Mouse (Mus musculus) myocyte (in vitro differentiated cells): ENCODE data around the gene 1700066M21Rik.

Source experiments
- E2F4 ChIP-seq: IDR thresholded peaks from one replicate; pipeline ENCODE4 v1.6.1; 2011; ENCODE audit warnings: mild to moderate bottlenecking, control low read depth, moderate library complexity; ENCODE audit not compliant: insufficient read depth
- MAX ChIP-seq: IDR thresholded peaks from one replicate; pipeline ENCODE4 v1.6.1; 2011; ENCODE audit warnings: low read depth, mild to moderate bottlenecking, control low read depth
- MYOD1 ChIP-seq, 3 experiments: IDR thresholded peaks; one replicate each; pipeline ENCODE4 v1.6.1; 2011; ENCODE audit warnings: control low read depth in 2 of 3, low read depth in 2 of 3, mild to moderate bottlenecking in 2 of 3, moderate library complexity in 1 of 3; ENCODE audit not compliant: insufficient read length in 2 of 3, control insufficient read depth in 1 of 3
- MYOG ChIP-seq, 3 experiments: IDR thresholded peaks; one replicate each; pipeline ENCODE4 v1.6.1; 2011; ENCODE audit warnings: control low read depth in 2 of 3, low read depth in 2 of 3, mild to moderate bottlenecking in 2 of 3; ENCODE audit not compliant: insufficient read length in 2 of 3, control insufficient read depth in 1 of 3, insufficient read depth in 1 of 3
- POLR2A ChIP-seq: IDR thresholded peaks from one replicate; pipeline ENCODE4 v1.6.1; 2011; ENCODE audit warnings: low read depth, mild to moderate bottlenecking, control low read depth, moderate library complexity; ENCODE audit not compliant: insufficient read length
- POLR2AphosphoS2 ChIP-seq: IDR thresholded peaks from one replicate; pipeline ENCODE4 v1.6.1; 2011; ENCODE audit warnings: low read depth, control low read depth; ENCODE audit not compliant: insufficient read length
- SRF ChIP-seq: IDR thresholded peaks from one replicate; pipeline ENCODE4 v1.6.1; 2011; ENCODE audit warnings: low read depth; ENCODE audit not compliant: control insufficient read depth, insufficient read length

DNA sequence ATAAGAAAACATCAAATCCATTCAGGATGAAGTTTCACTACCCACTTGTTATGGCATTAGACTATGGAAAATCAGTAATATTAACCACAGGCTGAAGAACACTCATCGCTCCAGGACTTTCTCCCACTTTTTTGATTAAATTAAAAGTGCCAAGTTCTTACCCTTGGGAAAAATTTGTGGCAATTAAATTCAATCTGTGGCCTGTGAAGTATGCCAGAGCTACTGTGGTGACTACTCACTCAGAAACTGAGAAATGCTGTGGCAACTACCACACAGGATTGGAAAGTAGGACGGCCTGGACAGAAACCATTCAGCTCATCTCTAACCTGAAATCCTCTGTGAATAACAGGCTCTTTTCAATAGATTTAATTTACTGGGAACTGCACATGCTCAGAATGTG is 22.9 kb downstream of the 1700066M21Rik start:
- no peak for TF ChIP-seq MAX
- TF ChIP-seq POLR2A: no peak
- no peak for TF ChIP-seq MYOD1 (IDR thresholded peaks at IDR 0.05; ENCODE audit: control insufficient read depth in 1 of 3, insufficient read length in 2 of 3, low read depth in 2 of 3)
- no peak for TF ChIP-seq POLR2AphosphoS2
- no peak for TF ChIP-seq MYOG (IDR thresholded peaks at IDR 0.05; ENCODE audit: control insufficient read depth in 1 of 3, insufficient read depth in 1 of 3, insufficient read length in 2 of 3, low read depth in 2 of 3)
- no peak for TF ChIP-seq E2F4
- TF ChIP-seq SRF: no peak
